Mouse (Mus musculus) midbrain, embryonic 12.5 days (tissue): ENCODE data around the gene Mrgprf. TPM values are rescaled to one million over a fixed set of nuclear protein-coding genes. Genes with fewer than 3 reads are reported as not detected.

Experiments used
- ATAC-seq: fragments of 200-750 bp; cut with Nextera tagmentation; 2 replicates; pipeline ENCODE4 v1.8.0; 2017; ENCODE audit warnings: low read depth, moderate TSS enrichment, moderate library complexity; ENCODE audit not compliant: low FRiP score
- H3K27ac ChIP-seq: fragments of 300-500 bp; sonication (generic); replicated peaks from 2 replicates; pipeline ENCODE4 v1.5.1; 2016; ENCODE audit warnings: mild to moderate bottlenecking
- H3K27me3 ChIP-seq: fragments of 300-500 bp; sonication (generic); 2 replicates; pipeline ENCODE4 v1.6.1; 2016; ENCODE audit warnings: mild to moderate bottlenecking
- H3K36me3 ChIP-seq: fragments of 300-500 bp; sonication (generic); 2 replicates; pipeline ENCODE4 v1.6.1; 2016
- H3K4me1 ChIP-seq: fragments of 300-500 bp; sonication (generic); 2 replicates; pipeline ENCODE4 v1.6.1; 2016
- H3K4me2 ChIP-seq: fragments of 300-500 bp; sonication (generic); replicated peaks from 2 replicates; pipeline ENCODE4 v1.6.1; 2016; ENCODE audit warnings: mild to moderate bottlenecking, moderate library complexity
- H3K4me3 ChIP-seq: fragments of 300-500 bp; sonication (generic); 2 replicates; pipeline ENCODE4 v1.5.1; 2016; ENCODE audit warnings: mild to moderate bottlenecking
- H3K9ac ChIP-seq: fragments of 300-500 bp; sonication (generic); replicated peaks from 2 replicates; pipeline ENCODE4 v1.6.1; 2016; ENCODE audit warnings: mild to moderate bottlenecking, moderate library complexity
- H3K9me3 ChIP-seq: fragments of 300-500 bp; sonication (generic); 2 replicates; pipeline ENCODE4 v1.6.1; 2016; ENCODE audit warnings: mild to moderate bottlenecking
- WGBS: fragments of 180-500 bp; shearing (Covaris S2); methylation state at CpG from one replicate; pipeline ENCODE4 v1.1.7; 2016; 5-methylcytosine and 5-hydroxymethylcytosine counted together
- polyA plus RNA-seq: library from polyadenylated mRNA; unstranded; fragments of >200 nt; fragmentation: Nextera tagmentation; extraction: Ambion mirVana; gene quantifications from 2 replicates; pipeline ENCODE4 v1.2.1, GENCODE M21; 2016

Gene Mrgprf
- polyA plus RNA-seq, 1 experiment from 2014 or later = 1.8 TPM

DNA sequence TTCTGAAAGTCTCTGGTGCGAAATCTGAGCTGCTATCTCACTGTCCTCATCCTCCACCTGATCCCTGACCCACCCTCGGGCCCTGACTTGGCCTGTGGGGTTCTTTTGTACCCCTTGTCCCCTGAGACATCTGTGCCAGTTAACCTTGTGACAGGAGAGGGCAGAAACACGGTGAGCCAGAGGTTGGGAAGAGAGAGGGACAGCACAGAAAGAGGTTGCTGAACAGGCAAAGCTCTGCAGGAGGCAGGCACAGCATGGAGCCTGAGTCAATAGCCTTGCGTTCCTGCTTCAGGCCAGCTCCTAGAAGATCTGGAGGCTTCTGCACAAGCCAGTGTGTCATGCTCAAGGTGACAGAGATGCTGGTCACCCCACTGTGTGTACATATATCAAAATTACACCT is 23.0 kb downstream of the Mrgprf start:
- Histone ChIP-seq H3K9ac (no peak overlapping the region), H3K4me1 (no peaks in the 10 kb centered on the region), H3K9me3 (no peaks in the 10 kb centered on the region), H3K4me2 (no peak overlapping the region), H3K27me3 (no peaks in the 10 kb centered on the region), H3K36me3 (no peaks in the 10 kb centered on the region), H3K4me3 (no peak overlapping the region), H3K27ac (no peak overlapping the region)
- WGBS = 38% methylated on average over 4 of the region's 4 CpGs
- ATAC-seq = no peak

DNA sequence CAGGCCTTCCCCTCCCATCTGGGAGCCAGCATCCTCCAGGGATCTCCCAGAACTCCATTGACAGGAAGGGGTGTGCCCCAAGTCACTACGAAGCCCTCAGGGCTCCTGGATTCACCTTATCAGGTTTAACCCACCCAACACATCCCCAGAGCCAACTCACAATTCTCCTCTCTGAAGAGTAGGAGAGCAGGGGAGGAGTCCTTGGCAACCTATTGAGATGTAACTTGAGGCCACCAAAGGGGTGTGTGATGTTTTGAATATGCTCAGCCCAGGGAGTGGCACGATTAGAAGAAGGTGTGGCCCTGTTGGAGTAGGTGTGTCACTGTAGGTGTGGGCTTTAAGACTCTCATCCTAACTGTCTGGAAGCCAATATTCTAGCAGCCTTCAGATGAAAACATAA is 25.1 kb downstream of the Mrgprf start:
- Histone ChIP-seq H3K36me3 (no peaks in the 10 kb centered on the region), H3K27me3 (no peaks in the 10 kb centered on the region), H3K9ac (no peak overlapping the region), H3K4me3 (no peak overlapping the region), H3K4me1 (no peaks in the 10 kb centered on the region), H3K9me3 (no peaks in the 10 kb centered on the region), H3K4me2 (no peak overlapping the region), H3K27ac (no peak overlapping the region)
- WGBS = 75% methylated on average over 2 of the region's 2 CpGs
- ATAC-seq = no peak

DNA sequence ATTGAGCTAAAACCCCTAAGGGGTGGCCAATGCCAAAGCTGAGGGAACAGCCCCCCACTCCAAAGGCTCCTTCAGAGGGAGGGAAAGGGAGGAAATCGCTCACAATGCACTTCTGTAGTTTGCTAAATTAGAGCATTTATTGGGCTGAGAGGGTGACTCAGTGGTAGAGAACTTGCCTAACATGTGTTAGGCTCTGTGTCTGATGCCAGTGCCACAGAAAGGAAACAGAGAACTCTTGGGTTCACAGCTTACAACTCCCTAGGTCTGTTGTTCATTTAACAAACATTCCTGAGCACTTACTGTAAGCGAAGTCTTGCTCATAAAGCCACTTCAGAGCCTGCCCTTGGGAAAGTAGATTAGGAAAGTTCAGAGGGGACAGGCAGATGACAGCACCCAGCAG is 29.4 kb downstream of the Mrgprf start:
- H3K4me3 ChIP-seq = no peak overlapping the region
- no peaks in the 10 kb centered on the region for H3K36me3 ChIP-seq
- no peak overlapping the region for H3K27ac ChIP-seq
- ATAC-seq = no peak
- 79% methylated on average over 2 of the region's 2 CpGs for WGBS
- no peaks in the 10 kb centered on the region for H3K4me1 ChIP-seq
- H3K27me3 ChIP-seq = no peaks in the 10 kb centered on the region; the same call in 1 of the 2 replicates
- no peaks in the 10 kb centered on the region for H3K9me3 ChIP-seq
- H3K4me2 ChIP-seq = no peak overlapping the region
- H3K9ac ChIP-seq = no peak overlapping the region

DNA sequence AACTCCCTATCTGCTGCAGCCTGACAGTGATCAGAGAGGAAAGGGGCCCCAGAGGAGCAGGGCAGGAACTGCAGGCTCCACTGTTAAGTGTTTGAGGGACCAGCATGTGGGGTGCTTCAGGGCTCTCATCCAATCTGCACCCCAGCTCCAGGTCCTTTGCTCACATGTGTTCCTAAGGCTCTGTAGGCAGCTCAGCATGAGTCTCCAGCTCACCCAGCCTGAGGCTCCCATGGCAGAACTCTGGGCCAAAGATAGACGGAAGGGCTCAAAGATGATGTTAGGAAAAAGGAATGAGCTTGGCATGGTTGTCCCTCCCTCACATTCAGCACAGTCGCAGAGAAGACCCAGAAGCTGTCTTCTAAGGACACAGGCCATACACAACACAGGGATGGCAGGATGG is 30.0 kb downstream of the Mrgprf start:
- Histone ChIP-seq H3K27ac (no peak overlapping the region), H3K9me3 (no peaks in the 10 kb centered on the region), H3K4me3 (no peak overlapping the region), H3K9ac (no peak overlapping the region), H3K4me1 (no peaks in the 10 kb centered on the region), H3K27me3 (no peaks in the 10 kb centered on the region; the same call in 1 of the 2 replicates), H3K36me3 (no peaks in the 10 kb centered on the region), H3K4me2 (no peak overlapping the region)
- ATAC-seq = no peak
- WGBS = 83% methylated on average over 2 of the region's 2 CpGs

DNA sequence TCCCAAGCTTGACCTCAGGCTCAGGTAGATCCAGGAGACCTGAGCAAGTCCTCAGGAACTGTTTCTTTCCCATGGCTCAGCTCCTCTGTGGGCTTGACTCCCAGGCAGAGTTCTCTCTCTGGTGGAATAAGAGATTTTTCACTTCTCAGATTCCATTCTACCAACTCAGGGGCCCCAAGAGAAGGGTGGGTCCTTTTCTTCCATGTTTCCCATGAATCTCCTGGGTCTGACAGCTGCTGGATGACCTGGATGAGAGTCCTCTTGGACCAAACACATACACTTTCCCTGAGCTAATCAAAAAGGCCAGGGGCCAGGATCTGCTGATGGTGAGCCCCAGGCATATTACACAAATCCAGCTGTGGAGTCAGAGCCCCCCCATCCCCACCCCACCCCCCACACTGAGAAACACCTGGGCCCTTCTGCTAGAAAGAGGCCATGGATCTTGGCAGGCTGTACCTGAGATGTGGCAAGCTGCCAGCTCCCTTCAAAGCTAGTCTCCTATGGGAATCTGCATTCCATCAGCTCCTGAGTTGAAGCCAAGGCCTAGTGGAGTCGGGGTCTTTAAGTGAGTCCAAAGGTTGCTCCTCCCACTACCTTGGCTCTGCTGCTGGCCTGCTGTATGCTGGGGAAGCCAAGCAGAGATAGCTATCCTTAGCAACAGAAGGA is 31.9 kb downstream of the Mrgprf start:
- ATAC-seq = no peak
- 67% methylated on average over 1 of the region's 1 CpGs for WGBS

DNA sequence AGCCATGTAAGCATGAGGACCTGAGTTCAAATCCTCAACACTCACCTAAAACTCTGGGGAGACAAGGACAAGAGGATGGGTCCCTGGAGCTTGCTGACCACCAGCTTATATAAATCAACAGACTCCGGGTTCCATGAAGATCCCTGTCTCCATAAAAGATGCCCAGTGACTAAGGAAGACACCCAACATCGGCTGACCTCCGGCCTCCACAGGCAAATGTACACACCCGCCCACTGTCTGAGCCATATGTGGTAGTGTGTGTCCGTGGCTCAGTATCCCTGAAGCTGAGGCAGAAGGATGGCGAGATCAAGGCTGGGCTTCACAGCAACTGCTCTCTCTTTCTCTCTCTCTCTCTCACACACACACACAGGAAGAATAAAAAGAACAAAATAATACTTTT is 33.3 kb downstream of the Mrgprf start:
- H3K9ac ChIP-seq = no peak overlapping the region
- WGBS = 90% methylated on average over 6 of the region's 6 CpGs

More for the DNA sequence above, 31.9 kb downstream of the Mrgprf start:
- H3K4me3 ChIP-seq = no peak overlapping the region
- H3K27ac ChIP-seq = no peak overlapping the region
- H3K9ac ChIP-seq = no peak overlapping the region
- H3K9me3 ChIP-seq = no peaks in the 10 kb centered on the region
- H3K4me2 ChIP-seq = no peak overlapping the region
- no peaks in the 10 kb centered on the region for H3K4me1 ChIP-seq
- no peaks in the 10 kb centered on the region; the same call in 1 of the 2 replicates for H3K27me3 ChIP-seq
- no peaks in the 10 kb centered on the region for H3K36me3 ChIP-seq

DNA sequence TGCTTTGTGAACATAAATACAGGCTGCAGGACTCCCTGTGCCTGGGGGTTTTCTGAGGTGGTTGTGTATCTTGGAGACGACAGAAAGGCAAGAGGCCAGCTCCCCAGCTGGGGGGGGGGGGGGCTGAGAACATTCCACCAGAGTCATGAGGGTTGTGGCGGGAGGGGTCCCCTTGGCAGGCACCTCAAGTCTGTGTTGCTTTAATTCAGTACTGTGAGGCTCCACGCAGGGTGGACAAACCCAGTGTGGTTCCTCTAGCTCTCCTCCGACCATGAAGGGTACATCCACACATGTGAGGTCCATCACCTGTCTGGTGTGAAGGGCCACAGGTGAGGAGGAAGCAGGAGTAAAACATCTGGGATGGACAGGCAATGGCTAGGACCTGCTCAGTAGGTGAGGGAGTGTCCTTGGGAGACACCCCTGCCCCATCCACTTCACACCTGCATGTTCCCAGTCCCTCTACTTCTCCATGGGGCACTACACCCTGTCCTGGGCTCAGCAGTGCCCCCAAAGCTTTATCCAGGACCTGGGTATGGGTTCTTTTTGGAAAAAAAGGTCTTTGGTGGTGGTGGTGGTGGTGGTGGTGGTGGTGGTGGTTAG is 33.9 kb downstream of the Mrgprf start:
- Histone ChIP-seq H3K36me3 (no peaks in the 10 kb centered on the region), H3K27me3 (no peaks in the 10 kb centered on the region; the same call in 1 of the 2 replicates), H3K27ac (no peak overlapping the region), H3K9me3 (no peaks in the 10 kb centered on the region), H3K4me2 (no peak overlapping the region), H3K9ac (no peak overlapping the region), H3K4me1 (no peaks in the 10 kb centered on the region), H3K4me3 (no peak overlapping the region)
- no peak for ATAC-seq
- 58% methylated on average over 4 of the region's 4 CpGs for WGBS

More for the DNA sequence above, 33.3 kb downstream of the Mrgprf start:
- Histone ChIP-seq H3K27ac (no peak overlapping the region), H3K9me3 (no peaks in the 10 kb centered on the region), H3K4me2 (no peak overlapping the region), H3K4me3 (no peak overlapping the region), H3K4me1 (no peaks in the 10 kb centered on the region), H3K36me3 (no peaks in the 10 kb centered on the region), H3K27me3 (no peaks in the 10 kb centered on the region; the same call in 1 of the 2 replicates)
- ATAC-seq = no peak

DNA sequence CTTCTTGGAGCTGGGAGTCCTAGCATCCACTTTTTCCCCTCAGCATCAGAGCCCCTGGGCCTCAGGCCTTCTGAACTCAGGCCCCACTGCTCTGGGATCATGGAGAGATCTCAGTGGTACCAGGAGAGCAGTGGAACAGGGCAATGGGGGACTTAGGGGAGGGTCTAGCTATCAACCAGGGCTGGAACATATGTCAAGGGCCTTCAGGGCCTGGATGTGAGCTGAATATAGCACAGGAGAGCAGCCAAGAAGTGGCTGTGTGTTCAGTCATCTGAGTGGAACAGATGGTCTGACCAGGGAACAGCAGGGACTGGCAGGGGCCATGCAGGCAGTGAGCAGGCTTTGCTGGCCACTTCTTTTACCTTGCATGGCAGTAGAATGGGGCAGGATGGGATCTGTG is 34.6 kb downstream of the Mrgprf start:
- Histone ChIP-seq H3K9ac (no peak overlapping the region), H3K27me3 (no peaks in the 10 kb centered on the region; the same call in 1 of the 2 replicates), H3K4me2 (no peak overlapping the region), H3K4me3 (no peak overlapping the region), H3K4me1 (no peaks in the 10 kb centered on the region), H3K27ac (no peak overlapping the region), H3K36me3 (no peaks in the 10 kb centered on the region), H3K9me3 (no peaks in the 10 kb centered on the region)
- ATAC-seq = no peak

DNA sequence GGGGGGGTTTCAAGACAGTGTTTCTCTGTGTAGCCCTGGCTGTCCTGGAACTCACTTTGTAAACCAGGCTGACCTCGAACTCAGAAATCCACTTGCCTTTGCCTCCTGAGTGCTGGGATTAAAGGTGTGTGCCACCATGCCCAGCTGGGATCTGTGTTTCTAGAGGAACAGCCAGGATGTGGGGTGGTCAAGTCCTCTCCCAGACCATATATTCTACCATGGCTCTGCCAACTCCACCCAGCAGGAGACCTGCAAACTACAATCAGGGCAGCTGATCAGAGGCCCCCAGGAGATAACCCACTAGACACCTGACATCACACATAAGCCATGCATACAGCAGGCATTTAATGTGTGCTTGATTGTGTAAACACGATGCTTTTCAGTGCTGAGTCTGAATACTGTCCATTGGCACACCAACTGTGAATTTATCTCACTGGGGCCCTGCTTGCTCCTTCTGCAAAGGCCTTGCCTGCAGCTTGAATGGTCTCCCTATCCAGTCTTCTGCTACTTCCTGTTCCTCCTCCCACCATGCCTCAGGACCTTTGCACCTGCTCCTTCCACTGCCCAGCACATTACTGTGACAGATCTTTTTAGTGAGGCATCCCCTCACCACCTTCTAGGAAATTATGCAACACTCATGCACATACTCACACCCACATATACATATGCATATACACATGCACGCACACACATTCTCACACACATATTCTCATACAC is 35.1 kb downstream of the Mrgprf start:
- Histone ChIP-seq H3K4me3 (no peak overlapping the region), H3K27ac (no peak overlapping the region), H3K9me3 (no peaks in the 10 kb centered on the region), H3K36me3 (no peaks in the 10 kb centered on the region), H3K9ac (no peak overlapping the region), H3K4me1 (no peaks in the 10 kb centered on the region), H3K27me3 (no peaks in the 10 kb centered on the region; the same call in 1 of the 2 replicates), H3K4me2 (no peak overlapping the region)
- no peak for ATAC-seq
- whole genome bisulfite sequencing = 82% methylated on average over 3 of the region's 3 CpGs

DNA sequence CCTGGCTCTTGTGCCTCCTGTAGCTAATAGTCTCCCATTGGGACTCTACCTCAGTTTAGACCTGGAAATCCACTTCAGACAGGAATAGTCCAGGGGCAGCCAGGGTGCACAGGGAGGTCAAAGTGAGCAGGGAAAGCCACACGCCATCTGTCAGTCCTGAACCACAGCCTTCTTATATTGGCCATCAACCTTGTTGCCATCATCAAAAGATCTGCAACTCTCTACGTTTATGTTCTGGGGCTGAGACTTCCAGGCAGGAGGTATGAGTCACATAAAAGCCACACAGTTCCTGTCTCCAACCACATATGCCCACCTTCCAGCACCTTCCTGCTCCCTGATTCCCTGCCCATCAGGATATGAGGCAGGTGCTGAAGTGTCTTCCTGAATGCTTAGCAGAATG is 37.3 kb downstream of the Mrgprf start:
- Histone ChIP-seq H3K27ac (no peak overlapping the region), H3K4me1 (no peaks in the 10 kb centered on the region), H3K9ac (no peak overlapping the region), H3K9me3 (no peaks in the 10 kb centered on the region), H3K4me3 (no peak overlapping the region), H3K36me3 (no peaks in the 10 kb centered on the region), H3K4me2 (no peak overlapping the region), H3K27me3 (no peaks in the 10 kb centered on the region; the same call in 1 of the 2 replicates)
- ATAC-seq = no peak
- WGBS = 77% methylated on average over 2 of the region's 2 CpGs

DNA sequence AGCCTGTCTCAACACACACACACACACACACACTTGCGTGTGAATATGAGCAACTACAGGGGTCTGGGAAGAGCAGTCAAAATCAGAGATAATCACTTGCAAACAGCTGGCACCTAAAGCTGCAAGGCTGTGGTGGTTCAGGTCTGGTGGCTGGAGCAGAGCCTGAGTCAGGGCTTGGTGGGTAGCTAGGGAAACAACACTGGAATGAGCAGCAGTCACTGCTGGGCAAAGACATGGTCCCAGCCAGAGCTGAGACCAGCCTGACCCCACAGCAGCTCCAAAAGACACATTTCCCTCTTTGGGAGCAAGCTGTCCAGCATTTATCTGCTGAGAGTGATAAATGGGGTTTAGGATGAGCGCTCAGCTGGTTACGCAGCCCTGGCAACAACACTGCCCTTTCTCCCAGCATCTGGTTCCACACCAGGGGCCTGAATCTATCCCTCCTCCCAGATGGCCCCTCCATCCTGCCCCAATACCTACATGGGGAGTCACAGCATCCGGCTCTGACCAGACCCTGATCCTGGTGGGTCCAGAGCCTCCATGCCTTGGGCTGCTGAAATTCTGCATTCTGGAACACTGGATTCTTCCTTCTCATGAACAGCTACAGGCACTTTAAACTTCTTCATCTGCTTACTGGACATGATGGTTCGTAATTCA is 39.7 kb downstream of the Mrgprf start:
- H3K27me3 ChIP-seq = no peaks in the 10 kb centered on the region
- H3K4me1 ChIP-seq = no peaks in the 10 kb centered on the region
- 86% methylated on average over 5 of the region's 5 CpGs for WGBS
- no peaks in the 10 kb centered on the region for H3K36me3 ChIP-seq
- no peak for ATAC-seq
- no peak overlapping the region for H3K4me2 ChIP-seq
- H3K9me3 ChIP-seq = no peaks in the 10 kb centered on the region
- no peak overlapping the region for H3K4me3 ChIP-seq
- H3K27ac ChIP-seq = no peak overlapping the region
- no peak overlapping the region for H3K9ac ChIP-seq
